Mouse (Mus musculus) heart, adult 8-10 months (tissue): ENCODE measurements at regions not wholly inside any gene's neighbourhood (a gene's known extent, or its start where the extent isn't known, plus 50 kb on each side); places are given as distances from the start of the nearest gene placed in this dataset.

Experiments used
- DNase-seq: peaks from one replicate; pipeline ENCODE4 v3.0.0; 2022; ENCODE audit warnings: low spot score

GRCm38 (mm10) chr19:56039091-56040004, 247.6 kb upstream of the Habp2 start:
- DNase-seq, result no peak

- no peak for DNase-seq
Observed at GRCm38 (mm10) chr19:56041930-56042329, 245.0 kb upstream of the Habp2 start.

GRCm38 (mm10) chr19:56046784-56047390, 240.1 kb upstream of the Habp2 start:
- DNase-seq, result no peak

- DNase-seq, result no peak
Observed at GRCm38 (mm10) chr19:56054186-56054585, 232.8 kb upstream of the Habp2 start.

- DNase-seq, result no peak
Observed at GRCm38 (mm10) chr19:56056397-56056796, 230.5 kb upstream of the Habp2 start.

- DNase-seq, result no peak
Observed at GRCm38 (mm10) chr19:56061882-56062540, 224.9 kb upstream of the Habp2 start.

- no peak for DNase-seq
Observed at GRCm38 (mm10) chr19:56063099-56063498, 223.8 kb upstream of the Habp2 start.

- DNase-seq, result no peak
Observed at GRCm38 (mm10) chr19:56065730-56066129, 221.2 kb upstream of the Habp2 start.

- DNase-seq, result no peak
Observed at GRCm38 (mm10) chr19:56068165-56068564, 218.8 kb upstream of the Habp2 start.

- DNase-seq, result no peak
Observed at GRCm38 (mm10) chr19:56068854-56069253, 218.1 kb upstream of the Habp2 start.

- DNase-seq, result no peak
Observed at GRCm38 (mm10) chr19:56069266-56069665, 217.7 kb upstream of the Habp2 start.

- DNase-seq, result no peak
Observed at GRCm38 (mm10) chr19:56071340-56071739, 215.6 kb upstream of the Habp2 start.

- DNase-seq, result no peak
Observed at GRCm38 (mm10) chr19:56076128-56076527, 210.8 kb upstream of the Habp2 start.

- no peak for DNase-seq
Observed at GRCm38 (mm10) chr19:56077491-56077890, 209.4 kb upstream of the Habp2 start.

GRCm38 (mm10) chr19:56086413-56087083, 200.4 kb upstream of the Habp2 start:
- DNase-seq, result no peak

- DNase-seq, result no peak
Observed at GRCm38 (mm10) chr19:56087127-56087526, 199.8 kb upstream of the Habp2 start.

- no peak for DNase-seq
Observed at GRCm38 (mm10) chr19:56089795-56090375, 197.1 kb upstream of the Habp2 start.

GRCm38 (mm10) chr19:56091581-56091980, 195.4 kb upstream of the Habp2 start:
- no peak for DNase-seq

- DNase-seq, result no peak
Observed at GRCm38 (mm10) chr19:56095873-56096272, 191.1 kb upstream of the Habp2 start.

- DNase-seq, result no peak
Observed at GRCm38 (mm10) chr19:56099725-56100124, 187.2 kb upstream of the Habp2 start.

GRCm38 (mm10) chr19:56100131-56100872, 186.6 kb upstream of the Habp2 start:
- DNase-seq, result no peak
